Mouse (Mus musculus) left cerebral cortex, postnatal 4 days (tissue): ENCODE measurements around the gene Ccr6. TPM values are rescaled to one million over a fixed set of nuclear protein-coding genes. Genes with fewer than 3 reads are reported as not detected.

Experiments
- total RNA-seq, 2 experiments: library from RNA; stranded (reverse); gene quantifications; 2 replicates each; pipeline ENCODE4 v1.2.3; 2021

Ccr6 gene
- total RNA-seq, 2 experiments from 2014 or later = not detected

Other genes starting within 250 kb of the Ccr6 start
- not detected for gene Gm49673, start 88.3 kb upstream of the Ccr6 start, total RNA-seq
- gene Rnaset2a, start 87.9 kb upstream of the Ccr6 start, total RNA-seq = 1 to 10 TPM; 4.7 to 5.2 TPM
- 10 to 100 TPM; 18.5 to 22.6 TPM for gene Fgfr1op, start 70.5 kb upstream of the Ccr6 start, total RNA-seq
- 100 to 1,000 TPM; 159 to 160 TPM for gene Mpc1, start 46.9 kb downstream of the Ccr6 start, total RNA-seq
- gene Sft2d1, start 75.1 kb downstream of the Ccr6 start, total RNA-seq = 10 to 100 TPM; 80.4 to 81.6 TPM
- 10 to 100 TPM; 23.2 to 24.6 TPM for gene Prr18, start 101.4 kb downstream of the Ccr6 start, total RNA-seq
- under 1 TPM; 0.32 to 0.70 TPM for gene T2, start 119.9 kb downstream of the Ccr6 start, total RNA-seq
- gene T, start 198.4 kb downstream of the Ccr6 start, total RNA-seq = under 1 TPM; 0.18 to 0.79 TPM